Mouse (Mus musculus): Measurements from ENCODE around the gene Olfr555. TPM values are rescaled to one million over a fixed set of nuclear protein-coding genes. Genes with fewer than 3 reads are reported as not detected.

Gene Olfr555
- polyA plus RNA-seq, 1 experiment = not detected

GRCm38 (mm10) chr7:102698461-102698860 is 39.8 kb downstream of the Olfr555 start:
- TF ChIP-seq POLR2A (IDR thresholded peaks at IDR 0.05; ENCODE audit: low read depth, low read length) (no peak), CTCF (IDR thresholded peaks at IDR 0.05; ENCODE audit: extremely low read depth, insufficient read depth, insufficient read length, insufficient replicate concordance) (no peak)

GRCm38 (mm10) chr7:102701915-102702314 is 43.3 kb downstream of the Olfr555 start, which contains the start of gene Olfr558:
TSS of gene Olfr558 (plus strand) at chr7:102702215.
- TF ChIP-seq POLR2A (IDR thresholded peaks at IDR 0.05; ENCODE audit: low read depth, low read length) = no peak
- no peak for TF ChIP-seq CTCF (IDR thresholded peaks at IDR 0.05; ENCODE audit: extremely low read depth, insufficient read depth, insufficient read length, insufficient replicate concordance)
- no peaks in the 10 kb centered on the region for H3K4me1 ChIP-seq (ENCODE audit: control insufficient read depth, insufficient read depth, insufficient read length)
- no peaks in the 10 kb centered on the region for H3K27me3 ChIP-seq (ENCODE audit: control insufficient read depth, insufficient read depth, low read length)
- no peaks in the 10 kb centered on the region for H3K36me3 ChIP-seq (ENCODE audit: control insufficient read depth, insufficient read depth, low read length)
- no peak within 1 kb of the TSS for H3K27ac ChIP-seq (ENCODE audit: insufficient read depth, low read length)
- no peak within 1 kb of the TSS for H3K4me3 ChIP-seq (ENCODE audit: extremely low read depth, insufficient read depth, insufficient read length)
- DNase-seq (ENCODE audit: low read depth in 1 of 2, low spot score in 2 of 2) = no peak

More at GRCm38 (mm10) chr7:102698461-102698860, 39.8 kb downstream of the Olfr555 start:
- DNase-seq (ENCODE audit: low read depth in 1 of 2, low spot score in 2 of 2) = no peak
- Histone ChIP-seq H3K36me3 (ENCODE audit: control insufficient read depth, insufficient read depth, low read length) (no peaks in the 10 kb centered on the region), H3K4me1 (ENCODE audit: control insufficient read depth, insufficient read depth, insufficient read length) (no peaks in the 10 kb centered on the region), H3K4me3 (ENCODE audit: extremely low read depth, insufficient read depth, insufficient read length) (no peak overlapping the region), H3K27me3 (ENCODE audit: control insufficient read depth, insufficient read depth, low read length) (no peaks in the 10 kb centered on the region), H3K27ac (ENCODE audit: insufficient read depth, low read length) (no peak overlapping the region)
- WGBS = 89% methylated on average over 7 of the region's 7 CpGs

Other genes with a start within 250 kb of the Olfr555 start
- 10.5 and 11.9 TPM in 2 replicates for gene Rrm1, start 217.1 kb upstream of the Olfr555 start, polyA plus RNA-seq (2012; rRNA removed)
- not detected in 2 replicates for gene Olfr543, start 177.1 kb upstream of the Olfr555 start, polyA plus RNA-seq (2012; rRNA removed)
- gene Olfr544, start 170.5 kb upstream of the Olfr555 start, polyA plus RNA-seq (2012; rRNA removed) = not detected in 2 replicates
- gene Olfr545, start 159.2 kb upstream of the Olfr555 start, polyA plus RNA-seq (2012; rRNA removed) = not detected in 2 replicates
- gene Olfr547, start 124.1 kb upstream of the Olfr555 start, polyA plus RNA-seq (2012; rRNA removed) = not detected in 2 replicates
- not detected in 2 replicates for gene Olfr548-ps1, start 117.9 kb upstream of the Olfr555 start, polyA plus RNA-seq (2012; rRNA removed)
- not detected in 2 replicates for gene Olfr549, start 109.0 kb upstream of the Olfr555 start, polyA plus RNA-seq (2012; rRNA removed)
- 6.3 and 8.1 TPM in 2 replicates for gene Trim21, start 93.3 kb upstream of the Olfr555 start, polyA plus RNA-seq (2012; rRNA removed)
- not detected in 2 replicates for gene Olfr550, start 87.4 kb upstream of the Olfr555 start, polyA plus RNA-seq (2012; rRNA removed)
- gene Olfr551, start 66.9 kb upstream of the Olfr555 start, polyA plus RNA-seq (2012; rRNA removed) = not detected in 2 replicates
- 0.06 and 0.12 TPM in 2 replicates for gene Olfr552, start 61.1 kb upstream of the Olfr555 start, polyA plus RNA-seq (2012; rRNA removed)
- gene Olfr553, start 40.6 kb upstream of the Olfr555 start, polyA plus RNA-seq (2012; rRNA removed) = not detected in 2 replicates
- gene Olfr554, start 20.4 kb upstream of the Olfr555 start, polyA plus RNA-seq (2012; rRNA removed) = not detected in 2 replicates
- gene Olfr556, start 6.1 kb downstream of the Olfr555 start, polyA plus RNA-seq (2012; rRNA removed) = not detected in 2 replicates
- 10.6 and 12.4 TPM in 2 replicates for gene Trim68, start 28.5 kb downstream of the Olfr555 start, polyA plus RNA-seq (2012; rRNA removed)
- gene Olfr557, start 37.1 kb downstream of the Olfr555 start, polyA plus RNA-seq (2012; rRNA removed) = not detected in 2 replicates
- gene Olfr558, start 43.4 kb downstream of the Olfr555 start, polyA plus RNA-seq (2012; rRNA removed) = 0.07 and 0.19 TPM in 2 replicates
- not detected in 2 replicates for gene Olfr33, start 60.2 kb downstream of the Olfr555 start, polyA plus RNA-seq (2012; rRNA removed)
- not detected in 2 replicates for gene Olfr559, start 68.7 kb downstream of the Olfr555 start, polyA plus RNA-seq (2012; rRNA removed)
- not detected in 2 replicates for gene Olfr560, start 100.5 kb downstream of the Olfr555 start, polyA plus RNA-seq (2012; rRNA removed)
- gene Olfr78, start 100.6 kb downstream of the Olfr555 start, polyA plus RNA-seq (2012; rRNA removed) = 0.12 and 0.26 TPM in 2 replicates
- gene Olfr561, start 112.4 kb downstream of the Olfr555 start, polyA plus RNA-seq (2012; rRNA removed) = not detected in 2 replicates
- gene Olfr564, start 144.7 kb downstream of the Olfr555 start, polyA plus RNA-seq (2012; rRNA removed) = not detected in 2 replicates
- gene Olfr566, start 199.9 kb downstream of the Olfr555 start, polyA plus RNA-seq (2012; rRNA removed) = not detected in 2 replicates
- not detected in 2 replicates for gene Olfr568, start 218.3 kb downstream of the Olfr555 start, polyA plus RNA-seq (2012; rRNA removed)
- gene Olfr569, start 232.1 kb downstream of the Olfr555 start, polyA plus RNA-seq (2012; rRNA removed) = not detected in 2 replicates
- not detected in 2 replicates for gene Olfr570, start 235.8 kb downstream of the Olfr555 start, polyA plus RNA-seq (2012; rRNA removed)

Data from spleen, adult 2 months (tissue).